Mouse (Mus musculus): ENCODE data around the gene Map4k5.
A peak's percentile ranks its signal among the peaks of the same experiment; 100 is the strongest.

Gene Map4k5

DNA sequence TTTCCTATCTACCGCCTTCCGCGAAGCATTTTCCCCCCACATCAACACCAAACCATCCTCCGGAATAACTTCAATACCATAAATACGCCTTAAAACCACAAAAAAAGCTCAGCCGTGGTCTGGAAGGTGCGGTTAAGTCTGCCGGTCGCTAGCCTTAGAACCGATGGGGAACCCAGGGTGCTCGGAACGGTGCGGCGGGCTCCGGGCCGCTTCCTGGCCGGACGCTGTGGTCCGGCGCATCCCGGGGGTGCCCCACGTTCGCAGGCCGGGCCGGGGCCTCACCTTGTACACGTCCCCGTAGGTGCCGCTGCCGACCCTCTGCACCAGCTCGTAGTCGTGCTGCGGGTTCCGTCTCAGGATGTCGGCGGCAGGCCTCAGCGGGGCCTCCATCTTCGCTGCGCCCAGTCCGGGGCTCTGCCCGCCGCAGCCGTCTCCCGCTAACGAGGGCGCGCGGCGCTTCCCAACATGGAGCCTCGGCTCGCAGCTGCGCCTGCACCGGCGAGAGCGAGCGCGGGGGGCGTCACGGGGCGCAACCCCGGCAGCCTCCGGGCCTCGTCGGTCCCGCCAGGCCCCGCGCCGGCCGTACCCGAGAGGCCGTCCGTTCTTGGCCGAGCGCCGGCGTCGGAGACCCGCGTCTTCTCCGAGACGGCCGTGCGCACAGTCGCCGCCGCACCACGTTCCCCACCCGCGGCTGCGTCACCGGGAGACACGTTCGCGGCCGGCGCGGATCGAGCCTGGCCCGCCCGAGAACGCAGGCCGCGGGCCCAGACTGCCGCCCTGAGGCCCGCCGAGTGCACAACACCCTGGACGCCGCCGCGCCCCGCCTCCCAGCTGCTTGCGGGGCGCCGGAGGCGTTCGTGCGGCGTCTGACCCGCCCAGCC, at the start of gene Map4k5, which contains the start of gene Atl1:
Gene Map4k5, minus strand, starts transcription at position 830 of the 881 bp plus-strand sequence.
Gene Atl1, plus strand, starts transcription at position 244 of the 881 bp plus-strand sequence.
- peak; percentile 90 for DNase-seq

DNA sequence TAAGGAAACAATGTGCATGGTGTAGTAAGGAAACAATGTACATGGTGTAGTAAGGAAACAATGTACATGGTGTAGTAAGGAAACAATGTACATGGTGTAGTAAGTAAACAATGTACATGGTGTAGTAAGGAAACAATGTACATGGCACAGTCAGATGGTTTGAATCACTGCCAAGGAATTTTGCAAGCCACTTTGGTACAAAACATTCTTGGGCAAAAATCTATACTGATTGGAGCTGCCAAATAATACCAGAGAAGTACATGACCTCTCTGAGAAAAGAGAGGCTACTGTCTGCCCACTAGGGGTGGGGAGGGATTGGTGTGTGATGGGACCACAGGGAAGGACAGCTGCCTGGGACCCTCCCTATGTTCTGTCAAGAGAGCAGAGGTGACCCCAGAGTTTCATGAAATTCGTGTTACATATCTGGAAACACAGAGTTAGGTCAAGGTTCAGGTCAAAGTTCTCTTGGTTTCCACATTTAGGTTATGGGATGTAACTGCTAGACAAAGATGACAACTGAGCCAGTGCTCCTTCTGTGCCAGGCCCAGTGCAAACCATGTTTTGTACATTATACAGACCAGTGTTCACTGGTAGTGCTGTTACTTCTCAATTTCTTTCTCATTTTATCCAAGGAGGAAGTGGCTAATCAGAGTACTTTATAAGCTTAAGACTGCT, 48.8 kb upstream of the Map4k5 start:
- DNase-seq = no peak

DNA sequence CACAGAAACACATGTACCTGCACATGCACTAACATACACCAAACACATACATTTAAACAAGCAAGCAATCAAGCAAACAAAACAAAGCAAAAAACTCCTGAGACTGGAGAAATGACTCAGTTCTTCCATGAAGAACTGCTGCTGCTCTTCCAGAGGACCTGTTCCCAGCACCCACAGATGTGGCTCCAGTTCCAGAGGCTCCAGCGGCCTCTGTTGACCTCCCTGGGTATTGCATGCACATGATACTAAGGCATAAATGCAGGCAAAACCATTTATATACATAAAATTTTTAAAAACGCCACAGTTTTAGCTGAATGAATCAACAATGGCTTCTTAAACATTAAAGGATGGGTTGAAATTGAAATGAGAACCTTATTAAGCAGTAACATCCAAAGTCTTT, 46.3 kb upstream of the Map4k5 start:
- DNase-seq = peak; percentile 48

DNA sequence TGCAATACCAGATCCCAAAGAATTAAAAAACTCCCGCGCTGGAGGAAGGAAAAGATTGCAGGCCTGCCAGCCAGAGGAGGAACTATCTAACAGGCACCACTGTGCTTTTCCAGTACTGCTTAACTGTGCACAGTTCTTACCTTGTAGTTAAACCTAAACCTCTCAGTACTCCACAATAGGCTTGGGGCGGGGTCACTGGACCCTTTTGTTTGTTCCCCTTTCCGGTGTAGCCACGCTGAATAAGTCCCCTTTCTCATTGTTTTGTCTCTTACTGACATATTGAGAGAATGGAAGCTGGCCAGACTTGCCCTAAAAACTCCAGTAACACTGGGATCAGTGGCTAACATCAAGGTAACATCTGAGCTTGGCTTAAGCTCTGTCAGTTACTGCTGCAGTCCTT, 44.7 kb upstream of the Map4k5 start:
- DNase-seq = no peak

DNA sequence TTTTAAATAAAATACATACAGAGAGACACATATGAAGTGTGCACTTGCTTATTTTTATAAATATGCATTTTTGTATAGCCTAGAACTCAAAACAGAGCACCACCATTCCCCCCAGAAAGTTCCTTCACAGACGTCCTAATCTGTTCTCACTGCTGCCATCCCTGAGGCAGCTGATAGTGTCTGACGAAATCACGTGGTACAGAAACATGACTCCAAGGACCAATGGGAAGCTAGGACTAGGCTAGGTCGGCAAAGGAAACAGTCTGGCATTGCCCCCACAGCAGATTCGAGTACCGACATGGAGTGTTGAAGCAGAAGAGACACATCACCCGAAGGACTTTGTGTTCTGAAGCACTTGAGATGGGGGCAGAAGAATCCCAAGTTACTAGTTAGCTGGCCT, 33.7 kb upstream of the Map4k5 start:
- DNase-seq = peak; percentile 7

DNA sequence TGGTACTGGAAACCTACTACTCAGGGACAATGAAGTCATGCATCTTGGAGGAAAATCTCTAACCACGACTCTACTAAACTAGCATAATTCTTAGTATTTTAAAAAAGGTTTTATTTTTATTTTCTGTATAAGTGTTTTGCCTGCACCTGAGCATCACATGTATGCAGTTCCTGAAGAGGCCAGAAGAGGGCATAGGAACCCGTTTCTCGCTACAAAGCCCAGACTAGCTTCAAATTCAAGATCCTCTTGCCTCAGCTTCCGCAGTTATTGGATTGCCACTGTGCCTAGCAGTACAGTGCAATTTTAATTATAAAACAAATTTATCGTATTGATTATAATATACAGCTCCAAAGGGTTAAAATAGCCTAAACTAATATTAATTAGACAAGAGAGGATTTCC, 31.0 kb upstream of the Map4k5 start:
- peak; percentile 65 for DNase-seq

DNA sequence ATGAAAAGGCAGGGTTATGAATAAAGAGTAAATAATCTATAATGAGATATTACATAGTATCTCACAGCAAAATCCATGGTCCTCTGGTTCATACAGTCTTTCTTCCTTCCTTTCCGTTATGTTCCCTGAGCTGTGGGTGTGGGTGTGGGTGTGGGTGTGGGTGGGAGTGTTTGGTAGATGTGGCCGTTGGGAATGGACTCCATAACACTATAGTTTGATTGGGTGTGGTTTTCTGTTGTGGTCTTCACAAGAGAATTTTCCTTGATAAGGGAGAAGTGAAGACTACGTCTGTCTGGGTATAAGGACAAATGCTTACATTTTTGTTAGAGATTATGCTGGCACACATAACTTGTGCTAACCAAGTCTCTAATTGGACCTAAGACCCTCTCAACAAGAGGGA, 30.6 kb upstream of the Map4k5 start:
- DNase-seq = no peak

DNA sequence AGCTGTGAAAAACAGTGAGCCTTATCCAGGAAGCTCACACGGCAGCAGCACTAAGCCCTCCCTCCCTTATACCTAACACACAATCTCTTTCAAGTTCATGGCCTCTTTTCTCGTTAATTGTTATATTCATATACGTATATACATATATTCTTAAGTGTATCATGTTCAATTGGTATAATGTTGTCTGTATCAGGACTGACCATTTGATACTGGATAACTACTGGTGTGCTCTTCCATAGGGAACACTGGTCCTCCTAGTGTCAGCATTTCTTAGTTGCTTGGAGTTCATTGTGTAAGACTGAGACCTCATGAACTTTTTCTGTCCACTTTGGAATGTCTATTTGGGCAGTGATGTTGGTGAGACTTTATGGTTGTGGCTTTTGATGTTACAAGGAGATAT, 30.1 kb upstream of the Map4k5 start:
- DNase-seq = no peak

DNA sequence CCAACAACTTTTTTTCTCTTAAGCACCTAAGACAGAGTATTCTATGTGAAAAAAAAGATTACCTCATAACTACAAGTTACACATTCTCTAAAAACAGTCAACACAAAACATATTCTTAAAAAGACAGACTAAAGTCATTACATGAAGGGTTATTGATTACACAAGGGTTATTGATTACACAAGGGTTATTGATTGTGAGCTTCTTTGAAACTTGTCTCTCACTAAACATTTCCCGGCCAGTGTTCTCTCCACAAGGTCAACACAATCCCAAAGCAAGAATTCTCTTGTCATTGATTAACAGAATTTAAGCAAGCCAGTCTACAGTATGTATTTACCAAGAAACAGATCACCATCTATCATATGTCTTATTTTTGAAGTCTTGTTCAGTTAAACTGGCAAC, 29.1 kb upstream of the Map4k5 start:
- no peak for DNase-seq

DNA sequence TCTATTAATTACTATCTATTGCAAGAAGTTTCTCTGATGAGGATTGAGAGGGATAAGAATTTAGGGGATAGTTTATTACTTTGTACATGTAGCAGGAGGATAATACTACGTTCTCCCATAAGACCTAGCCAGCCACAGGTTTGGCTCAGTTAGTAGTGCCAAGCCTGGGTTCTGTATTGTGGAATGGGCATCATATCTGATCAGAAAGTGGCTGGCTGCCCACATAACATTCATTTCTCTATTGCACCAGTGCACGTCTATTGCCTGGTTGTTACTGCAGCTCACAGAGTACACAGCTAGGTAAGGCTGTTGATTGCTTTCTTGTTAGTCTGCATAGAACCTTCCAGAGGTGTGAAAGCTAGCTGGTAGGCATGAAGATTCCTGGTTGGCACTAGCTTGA, 24.9 kb upstream of the Map4k5 start:
- no peak for DNase-seq

DNA sequence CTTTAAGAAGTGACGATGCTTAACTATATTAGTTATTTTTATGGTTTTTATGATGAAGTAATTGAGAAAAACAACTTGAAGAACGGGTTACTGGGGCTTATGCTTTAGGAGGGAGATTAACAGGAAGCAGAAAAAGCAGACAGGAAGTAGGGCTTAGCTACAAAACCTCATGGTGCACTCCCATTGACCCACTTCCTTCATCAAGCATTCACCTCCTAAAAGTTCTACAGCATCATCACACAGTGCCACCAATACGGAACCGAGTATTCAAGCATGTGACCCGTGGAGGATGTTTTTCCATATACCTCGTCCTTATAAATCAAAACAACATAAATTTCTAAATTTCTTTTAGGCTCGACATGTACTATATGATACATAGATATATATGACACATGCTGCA, 19.7 kb upstream of the Map4k5 start:
- no peak for DNase-seq

DNA sequence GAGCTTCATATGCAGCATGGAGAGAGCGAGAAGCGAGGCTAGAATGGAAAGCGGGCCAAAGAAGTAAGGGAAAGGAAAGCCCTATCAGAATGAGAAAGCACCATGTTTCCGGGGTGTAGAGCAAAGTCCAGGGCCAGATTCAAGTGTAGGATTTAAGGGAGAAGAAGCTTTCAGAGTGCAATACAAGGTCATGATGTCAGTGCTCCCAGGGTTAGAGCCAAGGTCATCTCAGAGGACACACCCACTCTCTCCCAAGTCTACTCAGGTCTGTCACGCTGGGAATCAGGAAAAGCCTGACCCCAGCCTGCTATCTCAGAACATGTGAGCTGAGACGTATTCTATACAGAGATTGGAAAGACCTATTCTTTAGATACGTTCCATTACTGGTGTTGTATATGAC, 18.9 kb upstream of the Map4k5 start:
- DNase-seq = no peak

DNA sequence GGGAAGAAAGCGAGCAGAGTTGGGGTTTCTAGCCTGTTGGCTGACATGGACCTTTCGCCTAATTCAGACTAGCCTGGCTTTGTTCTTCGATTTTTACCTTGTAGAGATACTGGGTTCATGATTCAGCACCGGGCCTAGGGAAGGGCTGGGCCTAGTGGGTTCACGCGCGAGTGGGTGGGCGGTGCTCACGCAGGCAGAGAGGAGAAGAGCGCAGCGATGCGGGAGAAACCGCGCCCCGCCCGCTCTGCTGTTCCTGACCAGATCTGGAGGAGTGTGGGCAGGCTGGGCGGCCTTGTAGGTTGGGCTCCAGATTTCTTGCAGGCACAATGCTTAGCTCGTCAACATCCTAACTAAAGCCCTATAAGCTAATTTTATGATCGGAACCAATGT, 15.5 kb upstream of the Map4k5 start:
- DNase-seq = no peak

DNA sequence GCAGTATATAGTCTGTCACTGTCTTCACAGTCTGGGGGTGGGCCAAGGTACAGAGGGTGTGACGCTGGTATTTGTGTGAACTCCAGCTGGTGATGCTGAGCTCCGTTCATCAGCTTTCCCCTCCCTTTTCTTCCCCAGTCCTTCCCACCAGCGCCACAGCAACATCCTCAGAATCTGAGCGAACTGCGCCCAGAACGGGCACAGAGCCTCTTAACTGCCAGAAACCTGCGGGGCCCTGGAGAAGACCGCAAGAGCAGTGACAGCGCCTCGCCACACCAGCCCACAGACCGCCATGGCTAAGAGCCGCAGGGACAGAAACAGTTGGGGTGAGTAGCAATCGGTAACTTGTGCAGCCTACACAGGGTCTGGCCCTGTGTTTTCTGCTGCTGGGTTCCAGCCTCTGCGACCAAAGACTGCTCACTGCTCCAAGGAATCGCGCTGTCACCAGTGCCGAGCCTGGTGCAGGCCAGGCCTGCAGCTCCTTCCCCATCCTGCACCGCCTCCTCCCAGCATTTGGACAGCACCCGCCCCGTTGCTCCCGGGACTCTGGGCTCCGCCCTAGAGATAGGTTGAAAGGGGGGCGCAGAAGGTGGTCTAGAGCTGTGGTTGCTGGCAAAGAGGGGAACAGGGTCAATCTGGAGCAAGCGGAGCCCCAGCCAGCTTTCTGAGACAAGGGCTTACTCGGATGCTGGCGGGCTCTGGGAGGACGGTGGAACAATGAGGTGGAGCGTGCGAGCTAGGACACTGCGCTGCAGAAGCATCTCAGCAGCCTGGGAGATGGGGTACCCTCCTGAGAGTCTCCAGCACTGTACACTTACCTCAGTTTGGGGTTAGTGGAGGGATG, 14.9 kb upstream of the Map4k5 start:
- peak; percentile 19 for DNase-seq

DNA sequence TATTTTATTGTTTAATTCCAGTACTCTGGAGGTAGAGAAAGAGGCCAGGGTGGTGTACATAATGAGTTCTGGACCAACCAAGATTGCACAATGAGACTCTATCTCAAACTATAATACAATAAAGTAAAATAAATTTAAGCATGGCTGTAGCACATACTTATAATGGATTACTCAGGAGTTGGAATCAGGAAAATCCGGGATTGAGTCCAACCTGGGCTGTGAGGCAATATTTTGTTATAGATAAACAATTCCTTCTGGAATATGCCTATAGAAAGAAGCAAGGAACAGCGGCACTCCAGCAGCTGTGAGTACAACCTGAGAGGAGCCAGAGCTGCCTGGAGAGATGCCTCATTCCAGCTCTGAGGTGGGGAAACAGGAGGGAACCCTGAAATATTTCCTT, 12.0 kb upstream of the Map4k5 start:
- no peak for DNase-seq

DNA sequence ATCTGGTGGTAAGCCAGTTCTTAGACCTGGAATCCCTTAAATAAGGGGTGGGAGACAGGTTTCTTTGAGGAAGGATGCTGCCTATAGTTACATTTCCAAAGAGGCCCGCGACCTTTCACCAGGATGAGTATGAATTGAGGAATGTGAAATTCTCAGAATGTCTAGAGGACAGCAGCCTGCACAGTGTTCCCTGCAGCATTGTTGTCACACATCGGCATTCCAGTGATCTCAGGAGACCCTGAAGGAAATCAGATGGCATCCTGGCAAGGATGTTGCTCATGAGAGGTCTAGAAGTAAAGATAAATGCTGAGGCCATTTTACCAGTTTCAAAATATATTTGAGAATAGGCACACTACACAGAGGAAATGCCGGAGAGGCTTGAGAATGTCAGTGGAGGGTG, 5.1 kb upstream of the Map4k5 start:
- no peak for DNase-seq

DNA sequence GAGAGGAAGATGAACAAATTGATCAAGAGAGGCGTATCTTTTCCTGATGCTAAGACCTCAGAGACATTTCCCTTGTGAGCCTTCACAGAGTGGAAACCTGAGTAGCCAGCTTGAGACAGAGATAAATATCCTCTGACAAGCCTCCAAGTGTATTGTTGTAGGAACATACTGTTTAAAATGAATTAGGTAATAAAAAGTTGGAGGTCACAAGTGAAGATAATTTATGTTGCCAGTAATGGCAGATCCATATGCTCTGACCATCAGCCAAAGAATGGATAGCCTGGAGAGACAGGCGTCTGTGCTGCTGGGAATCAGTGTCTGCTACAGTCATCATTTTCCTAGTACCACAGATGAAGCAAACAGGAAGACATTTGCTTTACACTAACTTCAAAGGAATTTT, 2.0 kb upstream of the Map4k5 start:
- DNase-seq = no peak

DNA sequence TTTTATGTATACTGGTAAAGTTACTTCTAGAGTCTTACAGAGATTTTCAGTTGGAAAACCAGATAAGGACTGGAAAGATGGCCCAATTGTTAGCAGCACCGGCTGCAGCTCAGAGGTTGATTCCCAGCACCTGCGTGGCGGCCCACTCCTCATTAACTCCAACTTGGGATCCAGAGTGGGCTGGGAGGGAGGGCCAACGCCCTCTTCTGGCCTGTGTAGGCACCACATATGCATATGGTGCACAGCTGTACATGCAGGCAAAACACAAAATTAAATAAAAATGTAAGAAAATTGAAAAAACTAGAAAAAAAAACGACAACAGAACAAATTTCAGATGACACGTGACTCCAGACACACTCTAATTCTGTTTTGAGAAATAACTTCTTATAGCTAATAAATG, 927 bp upstream of the Map4k5 start:
- no peak for DNase-seq

DNA sequence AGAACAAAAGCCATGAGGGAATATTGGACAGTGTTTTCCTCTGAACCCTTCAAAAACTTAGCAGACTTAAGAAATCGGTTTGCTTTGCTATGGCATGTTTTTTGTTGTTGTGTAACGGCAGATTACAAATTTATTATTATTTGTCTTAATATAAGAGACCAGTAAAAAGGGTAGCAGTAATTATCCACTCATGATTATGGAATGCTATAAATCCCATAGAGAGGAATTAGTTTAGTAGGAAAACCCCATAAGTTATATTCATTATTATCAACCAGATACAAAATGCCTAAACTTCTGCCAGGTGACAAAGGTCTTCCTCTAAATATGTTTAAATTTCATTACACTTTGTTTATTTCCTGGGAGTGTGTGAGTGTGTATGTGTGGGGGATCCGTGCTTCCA, 1.3 kb downstream of the Map4k5 start:
- DNase-seq = no peak

DNA sequence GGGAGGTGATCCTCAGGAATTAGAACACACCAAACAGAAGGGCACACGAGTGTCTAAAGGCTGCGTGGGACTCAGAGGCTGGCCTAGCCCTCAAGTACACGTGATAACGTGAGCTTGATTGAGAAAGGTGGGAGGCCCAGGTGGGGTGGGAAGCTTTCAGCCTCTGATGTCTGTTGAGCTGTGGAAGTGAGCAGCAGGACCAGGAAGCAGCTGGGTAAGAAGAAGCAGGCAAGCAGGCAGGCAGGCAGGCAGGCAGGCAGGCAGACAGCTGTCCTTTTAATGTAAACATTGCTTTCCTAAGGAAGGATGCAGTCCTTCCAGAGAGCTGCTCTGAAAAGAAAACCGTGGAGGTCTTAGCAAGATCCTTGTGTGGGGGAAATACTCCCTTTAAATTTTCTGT, 2.5 kb downstream of the Map4k5 start:
- DNase-seq = peak; percentile 25

DNA sequence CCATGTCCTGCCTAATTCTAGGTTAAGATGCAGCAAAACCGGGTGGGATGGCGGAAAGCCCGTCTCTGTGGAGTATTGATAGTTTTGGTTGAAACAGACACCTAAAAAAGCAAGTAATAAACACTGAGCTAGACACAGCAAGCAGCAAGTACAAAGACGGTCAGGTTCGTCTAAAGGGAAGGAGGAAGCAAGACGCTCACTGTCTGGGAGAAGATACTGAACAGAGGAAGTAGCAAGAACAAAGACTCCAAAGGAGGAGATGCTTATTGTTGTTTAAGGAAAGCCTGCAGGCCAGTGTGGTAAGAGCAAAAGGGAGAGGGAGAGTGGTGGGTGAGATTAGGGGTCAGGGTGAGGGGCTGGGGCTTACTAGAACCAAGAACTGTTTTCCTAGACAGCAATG, 2.9 kb downstream of the Map4k5 start:
- DNase-seq = no peak

DNA sequence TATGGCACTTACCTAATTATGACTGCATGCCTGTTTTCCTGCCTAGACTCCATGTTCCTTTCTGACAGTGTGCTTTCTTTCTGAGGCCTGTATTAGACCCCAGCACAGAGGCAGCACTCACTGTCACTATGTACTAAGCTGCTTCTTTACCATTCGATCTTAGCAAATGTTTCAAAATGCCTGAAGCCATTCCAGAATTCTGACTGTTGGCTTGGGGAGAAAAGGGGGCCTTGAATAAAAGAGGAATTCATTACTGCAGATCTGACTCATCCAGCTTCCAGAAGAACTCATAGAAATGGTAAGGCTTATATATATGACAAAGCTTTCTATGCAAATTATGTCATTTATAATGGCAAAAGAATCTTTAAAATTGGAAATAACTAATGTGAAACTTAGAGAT, 4.7 kb downstream of the Map4k5 start:
- DNase-seq = no peak

DNA sequence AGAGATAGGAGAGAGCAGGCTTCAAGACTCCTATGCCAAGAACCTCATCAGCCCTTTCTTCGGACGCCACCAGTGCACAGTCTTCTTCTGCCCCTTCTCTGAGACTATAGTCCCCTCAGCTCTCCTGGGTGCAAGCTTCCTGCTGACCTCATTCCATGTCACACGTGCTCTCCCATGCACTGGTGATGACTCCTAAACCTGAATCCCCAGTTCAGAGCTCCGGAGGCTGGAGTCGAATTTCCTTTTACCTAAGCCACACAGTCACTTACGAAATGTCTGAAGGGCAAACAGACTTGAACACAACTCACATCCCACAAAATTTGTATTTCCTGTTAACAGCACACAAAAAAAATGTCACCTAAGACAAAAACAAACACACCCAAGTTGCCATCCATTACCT, 5.2 kb downstream of the Map4k5 start:
- no peak for DNase-seq

Measured in thymus, postnatal 4 days (tissue).